Mouse (Mus musculus) right cerebral cortex, postnatal 25 days (tissue): ENCODE measurements around the gene Gpr3.

Experiments
- DNase-seq: peaks from one replicate; pipeline ENCODE4 v3.0.0; 2022

The Gpr3 gene

DNA sequence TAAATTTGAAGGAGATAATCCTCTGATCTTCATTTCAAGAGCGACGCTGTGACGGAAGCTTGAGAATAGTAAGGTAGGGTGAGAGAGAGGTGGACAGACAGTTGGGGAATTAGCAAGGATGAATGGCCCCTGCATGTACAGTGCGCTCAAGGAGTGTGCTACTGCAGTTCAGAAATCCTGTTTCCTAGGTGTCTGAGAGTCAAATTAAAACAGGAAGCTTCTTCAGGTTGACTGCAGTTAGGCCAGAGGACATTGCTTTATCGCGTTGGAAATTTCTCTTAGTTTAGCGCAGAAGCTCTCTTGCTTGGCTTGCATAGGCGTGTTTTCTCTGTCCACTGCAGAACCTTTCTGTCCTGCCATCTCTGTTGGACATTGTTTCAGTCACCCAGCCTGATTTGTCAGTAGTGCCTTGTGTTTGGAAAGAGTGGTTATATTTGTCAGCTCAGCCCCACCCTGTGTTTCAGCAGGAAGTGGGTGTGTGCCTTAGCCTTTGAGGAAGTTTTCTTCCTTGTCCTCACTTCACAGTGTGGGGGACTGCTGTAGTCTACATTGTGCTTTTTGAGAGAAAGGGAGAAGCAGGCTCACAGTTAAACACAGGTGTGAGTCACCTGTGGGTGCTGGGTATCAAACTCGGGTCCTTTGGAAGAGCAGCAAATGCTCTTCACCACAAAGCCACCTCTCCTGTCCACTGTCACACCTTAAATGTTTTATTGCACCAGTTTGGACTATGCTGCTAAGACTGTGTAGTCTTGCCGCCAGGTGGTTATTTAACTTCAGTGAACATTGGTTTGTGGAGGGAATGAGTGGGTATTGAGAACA is 42.9 kb downstream of the Gpr3 start:
- no peak for DNase-seq

DNA sequence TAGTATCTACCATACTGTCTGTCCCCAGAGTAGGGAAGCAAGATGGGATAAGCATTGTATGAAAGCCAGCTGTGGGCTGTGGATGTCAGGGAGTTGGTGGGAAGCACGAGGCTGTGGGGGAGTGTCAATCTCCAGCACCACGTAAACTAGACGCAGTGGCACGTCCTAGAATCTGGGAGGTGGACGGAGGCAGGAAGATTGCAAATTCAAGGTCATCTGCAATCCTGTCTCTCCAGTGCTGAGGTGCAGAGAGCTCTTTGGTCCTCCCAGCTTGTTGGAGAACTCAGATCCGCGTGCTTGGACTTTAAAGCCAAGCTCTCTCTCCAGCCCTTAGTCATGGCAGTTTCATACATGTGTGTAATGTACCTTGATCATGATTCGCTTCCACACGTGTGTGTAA is 45.6 kb downstream of the Gpr3 start:
- DNase-seq = no peak

GRCm38 (mm10) chr4:133162196-133162595 is 50.1 kb downstream of the Gpr3 start:
- no peak for DNase-seq

DNA sequence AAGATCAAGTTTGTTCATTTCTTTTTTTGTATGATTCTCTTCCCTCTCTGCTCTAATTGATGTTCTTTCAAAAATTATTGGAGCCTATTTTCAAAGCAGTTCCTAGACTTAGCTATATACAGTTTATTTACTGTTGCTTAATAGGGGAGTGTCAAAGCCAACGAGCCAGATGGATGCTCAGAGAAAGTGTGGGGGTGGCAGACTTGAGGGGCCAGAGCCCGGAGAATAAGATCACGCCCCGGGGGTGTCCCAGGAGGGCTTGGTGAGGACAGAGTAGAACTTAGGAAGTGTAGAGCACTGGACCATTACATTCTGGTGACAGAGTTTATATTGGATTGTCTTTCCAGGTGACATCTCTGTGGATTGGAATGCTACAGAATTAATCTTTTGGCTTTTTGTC is 51.5 kb downstream of the Gpr3 start:
- no peak for DNase-seq

DNA sequence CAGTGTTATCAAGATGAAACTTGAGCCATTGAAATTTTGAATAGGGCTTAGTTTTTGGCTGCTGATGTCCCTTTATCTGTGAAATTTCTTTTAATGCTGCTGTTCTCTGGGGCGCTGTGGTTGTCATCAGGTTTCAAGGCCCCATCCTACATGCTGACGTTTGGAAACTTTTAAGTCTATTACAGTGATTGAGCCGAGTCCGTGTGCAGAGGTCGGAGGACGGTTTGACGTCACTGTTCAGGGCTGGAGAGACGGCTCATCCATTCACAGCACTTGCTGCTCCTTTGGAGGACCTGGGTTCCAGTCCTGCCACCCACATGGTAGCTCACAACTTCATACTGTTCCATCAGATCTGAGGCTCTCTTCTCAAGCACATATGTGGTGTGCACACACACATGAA is 52.1 kb downstream of the Gpr3 start:
- DNase-seq = no peak

DNA sequence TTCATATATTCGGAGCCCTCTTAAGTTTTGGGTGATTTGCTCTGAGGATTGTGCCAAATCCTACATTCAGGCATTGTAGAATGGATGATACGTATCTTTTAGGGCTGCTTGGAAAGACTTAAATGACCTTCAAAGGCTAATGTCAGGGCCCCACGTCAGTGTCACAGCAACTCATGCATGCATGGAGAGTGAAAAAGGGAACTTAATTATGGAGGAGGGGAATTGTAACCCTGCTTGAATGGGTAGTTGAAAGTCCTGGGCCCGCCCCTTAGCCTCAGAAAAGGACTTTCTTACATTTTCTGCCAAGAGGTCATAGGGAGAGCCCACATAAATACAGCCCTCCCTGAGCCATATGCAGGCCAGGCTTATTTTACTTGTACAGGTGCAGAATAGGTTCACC is 52.7 kb downstream of the Gpr3 start:
- no peak for DNase-seq
